Mouse (Mus musculus) cerebellum, adult 2 months (tissue): ENCODE data around the gene Chd2.

Source experiments
- CTCF ChIP-seq: fragments of 200-500 bp; IDR thresholded peaks from 2 replicates; pipeline ENCODE4 v1.5.1; 2011; ENCODE audit warnings: low read depth, mild to moderate bottlenecking, control low read depth, low read length, moderate library complexity, borderline replicate concordance; ENCODE audit not compliant: insufficient read depth
- POLR2A ChIP-seq: fragments of 200-500 bp; IDR thresholded peaks from 2 replicates; pipeline ENCODE4 v1.6.1; 2011; ENCODE audit warnings: low read length, control low read depth, borderline replicate concordance; ENCODE audit not compliant: insufficient read depth

DNA sequence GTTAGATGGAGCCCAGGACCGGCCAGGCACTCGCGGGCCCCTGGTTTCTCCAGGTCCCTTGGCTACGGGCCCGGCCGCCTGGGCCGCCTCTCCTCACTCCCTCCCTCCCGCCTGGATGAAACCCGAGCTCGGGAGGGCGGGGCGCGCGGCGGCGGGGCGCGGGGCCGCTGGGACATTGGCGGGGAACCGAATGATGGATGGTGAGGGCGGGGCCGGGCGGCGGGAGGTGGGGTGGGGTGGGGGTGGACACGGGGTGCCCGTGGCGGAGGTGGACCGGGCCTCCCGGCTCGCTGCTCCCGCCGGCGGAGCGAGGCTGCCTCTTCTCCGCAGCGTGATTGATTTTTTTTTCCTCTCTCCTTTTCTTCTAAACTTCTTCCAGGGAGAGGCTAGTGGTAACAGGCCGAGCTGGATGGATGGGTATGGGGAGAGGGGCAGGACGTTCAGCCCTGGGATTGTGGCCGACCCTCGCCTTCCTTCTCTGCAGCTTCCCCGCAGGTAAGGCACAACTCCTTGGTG, 150.6 kb downstream of the Chd2 start:
- TF ChIP-seq CTCF (no peak), POLR2A (no peak)
